Mouse (Mus musculus) urinary bladder, adult 2 months (tissue): ENCODE results near the gene Ccdc82. TPM values are rescaled to one million over a fixed set of nuclear protein-coding genes. Genes with fewer than 3 reads are reported as not detected.

ENCODE experiments used
- polyA plus RNA-seq: library from polyadenylated mRNA; depleted of rRNA; stranded (reverse); fragments of >200 nt; gene quantifications from 2 replicates; pipeline ENCODE4 v1.2.3, GENCODE M21; 2012; rRNA removed

Ccdc82 gene
- polyA plus RNA-seq, 1 experiment, result 34.8 TPM

Other genes with a start within 250 kb of the Ccdc82 start
- gene Jrkl, start 1.1 kb upstream of the Ccdc82 start, polyA plus RNA-seq, result 8.2 and 10.4 TPM in 2 replicates
- gene Maml2, start 51.0 kb downstream of the Ccdc82 start, polyA plus RNA-seq, result 14.1 and 17.7 TPM in 2 replicates
- gene Gm17571, start 199.8 kb downstream of the Ccdc82 start, polyA plus RNA-seq, result not detected in 2 replicates